ENCODE assay signal across 9 mouse cellular contexts in genomic region chrX:168943217-168943616, GRCm38 (mm10).
"Had no signal": no experiment of that assay in that cellular context is flagged by ENCODE, and none has a peak within 500 bp of the region (broad histone marks: within the 10 kb centered on the region; RNA-seq: fewer than 3 reads in every experiment).

No protein-coding gene starts in this region.

- DNase-seq: kidney, postnatal 10 days; kidney, postnatal 4 days; liver; liver, embryonic 13.5 days; liver, postnatal 0 days; lung, postnatal 36 days; right cerebral cortex, postnatal 14 days; thymus, adult 18-20 months; thymus, postnatal 14 days had no signal
